Mouse (Mus musculus): ENCODE results near the gene Trim29. TPM values are rescaled to one million over a fixed set of nuclear protein-coding genes. Genes with fewer than 3 reads are reported as not detected.

The Trim29 gene
- polyA plus RNA-seq, 1 experiment from 2014 or later, result 54.0 TPM

DNA sequence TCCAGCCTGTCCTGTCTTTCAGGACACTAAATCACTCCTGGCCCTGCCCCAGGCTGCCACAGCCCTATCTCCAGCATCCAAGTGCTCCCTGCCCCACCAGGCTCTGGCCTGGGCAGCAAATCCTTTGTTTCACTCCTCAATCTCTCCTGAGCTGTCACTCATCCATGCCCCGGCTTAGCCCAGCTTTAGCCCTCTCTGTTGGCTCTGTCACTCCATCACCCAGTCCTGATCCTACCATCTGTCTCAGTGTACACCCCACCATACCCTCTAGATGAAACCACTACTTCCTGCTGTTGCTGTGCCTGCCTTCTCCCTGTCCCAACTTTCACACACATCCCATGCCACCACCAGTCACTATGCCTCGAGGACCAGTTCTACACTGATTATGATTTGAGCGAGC lies 73.8 kb downstream of the Trim29 start:
- DNase-seq (ENCODE audit: low spot score), result peak; percentile 15

Other genes with a start within 250 kb of the Trim29 start
- gene Arhgef12, start 203.6 kb upstream of the Trim29 start, polyA plus RNA-seq (2015; fragmentation: Nextera tagmentation; extraction: Ambion mirVana), result 2.2 and 3.1 TPM in 2 replicates
- 0.29 and 1.1 TPM in 2 replicates for gene Tmem136, start 194.3 kb upstream of the Trim29 start, polyA plus RNA-seq (2015; fragmentation: Nextera tagmentation; extraction: Ambion mirVana)
- 1.9 and 2.4 TPM in 2 replicates for gene Pou2f3, start 100.5 kb upstream of the Trim29 start, polyA plus RNA-seq (2015; fragmentation: Nextera tagmentation; extraction: Ambion mirVana)
- 11.7 and 12.6 TPM in 2 replicates for gene Oaf, start 70.9 kb upstream of the Trim29 start, polyA plus RNA-seq (2015; fragmentation: Nextera tagmentation; extraction: Ambion mirVana)

All from thymus, postnatal 0 days (tissue).